Mouse (Mus musculus): ENCODE measurements around the gene Aqr.

Gene Aqr

DNA sequence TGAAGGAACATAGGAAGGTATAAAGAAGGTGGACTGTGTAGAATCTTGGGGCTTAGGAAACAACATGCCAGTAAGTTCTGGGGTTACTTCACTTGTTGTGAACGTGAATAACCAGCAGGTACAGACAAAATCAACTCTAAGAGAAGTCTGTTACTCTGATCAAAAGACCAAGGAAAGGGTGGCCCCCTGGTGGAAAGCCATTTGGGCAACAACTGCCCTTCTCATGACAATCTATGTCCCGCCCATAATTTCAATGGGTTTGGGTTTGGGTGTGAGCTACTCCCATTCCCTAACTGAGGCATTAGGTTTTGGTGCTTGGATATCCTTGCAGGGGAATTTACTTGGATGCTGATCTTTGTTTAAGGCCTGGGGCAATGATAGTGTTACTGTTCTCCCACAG lies 122.8 kb downstream of the Aqr start:
- no peak for DNase-seq (ENCODE audit: low spot score in 2 of 2)

DNA sequence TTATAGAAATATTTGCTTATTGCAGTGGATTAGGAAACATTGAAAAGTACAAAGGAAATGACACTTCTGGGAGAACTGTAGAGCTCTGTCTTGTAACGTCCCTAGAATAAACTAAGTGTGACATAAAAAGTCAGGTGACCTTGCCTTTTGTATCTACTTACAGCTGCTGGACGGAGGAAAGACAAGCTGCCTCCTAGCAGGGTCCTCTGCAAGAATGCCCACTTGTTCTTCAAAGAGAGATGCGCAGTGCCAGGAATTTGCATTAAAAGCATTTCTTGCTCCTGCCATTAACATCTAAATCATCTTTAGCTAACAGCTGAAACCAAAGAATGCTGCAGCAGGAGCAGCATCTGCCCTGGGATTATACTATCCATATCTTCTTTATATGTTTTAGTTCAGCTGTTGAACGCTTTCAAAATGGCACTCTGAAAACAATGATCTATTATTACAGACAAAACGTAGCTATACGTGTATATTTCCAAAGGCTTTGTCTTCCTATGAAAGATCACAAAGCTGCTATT lies 126.7 kb downstream of the Aqr start:
- DNase-seq (ENCODE audit: low spot score in 2 of 2), result no peak

DNA sequence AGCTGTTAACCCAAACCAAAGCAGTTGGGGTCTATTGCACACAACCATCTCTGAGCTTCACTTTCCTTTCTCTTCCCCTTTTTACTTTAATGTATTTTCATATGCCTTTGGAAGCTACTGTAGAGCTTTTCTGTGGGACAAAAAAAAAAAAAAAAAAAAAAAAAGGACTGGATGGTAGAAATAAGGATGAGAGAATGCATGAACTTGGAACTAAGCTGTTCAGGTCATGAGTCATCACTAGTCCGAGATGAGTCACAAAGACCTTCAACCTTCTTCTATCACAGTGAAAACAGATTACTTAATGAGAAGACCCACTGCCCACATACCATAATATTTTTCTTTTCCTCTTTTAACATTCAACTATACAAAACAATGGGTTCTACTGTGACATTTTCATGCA lies 127.2 kb downstream of the Aqr start:
- no peak for DNase-seq (ENCODE audit: low spot score in 2 of 2)

DNA sequence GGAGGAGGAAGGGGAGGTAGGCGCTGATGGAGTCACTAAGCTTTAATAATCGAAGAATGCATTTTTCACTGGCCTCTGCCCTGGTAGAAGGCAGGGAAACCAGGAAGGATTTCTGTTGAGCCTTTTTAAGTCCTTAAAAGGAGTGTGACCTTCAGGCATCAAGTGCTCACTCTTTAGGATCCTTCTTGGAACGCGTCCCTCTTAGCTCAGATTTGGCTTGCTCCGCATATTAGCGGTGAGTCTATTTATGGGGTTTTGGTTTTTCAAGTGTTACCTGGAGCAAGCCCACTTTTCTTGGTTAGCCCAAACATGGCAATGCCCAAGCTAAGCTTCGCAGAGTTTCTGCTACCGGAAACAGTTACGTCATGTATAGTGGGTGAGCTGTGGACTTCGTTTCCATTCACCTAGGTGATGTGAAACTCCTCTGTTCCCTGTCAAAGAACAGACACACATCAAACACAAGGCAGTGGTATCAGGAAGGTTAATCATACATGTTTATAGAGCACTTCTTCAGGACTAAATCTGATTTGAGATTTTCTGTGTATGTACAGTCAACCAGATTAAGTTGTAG lies 128.5 kb downstream of the Aqr start:
- no peak for DNase-seq (ENCODE audit: low spot score in 2 of 2)

DNA sequence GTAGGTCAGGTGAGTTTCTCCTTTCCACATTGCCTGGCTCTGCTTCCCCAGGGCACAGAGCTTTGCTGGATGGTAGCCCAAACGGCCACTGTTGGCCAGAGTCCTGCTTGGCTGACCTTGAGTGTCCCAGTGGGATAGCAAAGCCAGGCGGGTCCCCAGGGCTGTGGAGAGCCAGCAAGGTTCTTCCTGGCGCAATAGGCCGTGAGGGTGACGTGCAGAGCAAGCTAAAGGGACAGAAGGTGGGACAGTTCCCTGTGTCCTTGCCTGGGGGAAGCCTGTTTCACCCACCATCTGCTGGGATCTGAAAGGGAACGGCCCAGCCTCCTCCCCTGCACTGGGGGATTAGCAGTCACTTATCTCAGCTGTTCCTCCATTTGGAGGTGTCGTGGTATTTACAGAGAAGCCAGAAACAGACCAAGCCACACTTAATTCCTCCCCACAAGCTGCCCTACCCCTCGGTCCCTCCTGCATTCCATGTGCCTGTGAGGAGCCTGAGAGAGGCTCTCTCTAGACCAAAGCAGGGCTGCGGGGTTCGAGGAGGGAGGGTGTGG lies 129.4 kb downstream of the Aqr start:
- DNase-seq (ENCODE audit: low spot score in 2 of 2), result no peak

DNA sequence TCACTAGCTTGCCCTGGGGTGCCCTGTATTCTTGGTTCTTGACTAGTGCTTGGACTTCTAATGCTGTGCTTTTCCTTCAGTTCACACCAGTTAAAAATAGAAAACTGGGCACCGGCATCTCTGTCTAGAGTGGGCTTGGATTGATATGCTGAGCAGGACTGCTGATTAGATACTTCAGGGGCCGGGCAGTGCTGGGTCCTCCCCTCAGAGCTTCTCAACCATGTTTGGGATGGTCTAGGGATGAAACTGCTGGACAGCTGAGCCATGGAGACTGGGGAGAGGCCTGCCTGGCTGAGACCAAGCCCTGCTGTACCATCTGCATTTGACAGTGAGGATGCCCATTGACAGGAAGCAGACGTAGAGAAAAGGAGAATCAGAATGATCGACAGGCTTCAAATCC lies 132.7 kb downstream of the Aqr start:
- DNase-seq (ENCODE audit: low spot score in 2 of 2), result no peak

DNA sequence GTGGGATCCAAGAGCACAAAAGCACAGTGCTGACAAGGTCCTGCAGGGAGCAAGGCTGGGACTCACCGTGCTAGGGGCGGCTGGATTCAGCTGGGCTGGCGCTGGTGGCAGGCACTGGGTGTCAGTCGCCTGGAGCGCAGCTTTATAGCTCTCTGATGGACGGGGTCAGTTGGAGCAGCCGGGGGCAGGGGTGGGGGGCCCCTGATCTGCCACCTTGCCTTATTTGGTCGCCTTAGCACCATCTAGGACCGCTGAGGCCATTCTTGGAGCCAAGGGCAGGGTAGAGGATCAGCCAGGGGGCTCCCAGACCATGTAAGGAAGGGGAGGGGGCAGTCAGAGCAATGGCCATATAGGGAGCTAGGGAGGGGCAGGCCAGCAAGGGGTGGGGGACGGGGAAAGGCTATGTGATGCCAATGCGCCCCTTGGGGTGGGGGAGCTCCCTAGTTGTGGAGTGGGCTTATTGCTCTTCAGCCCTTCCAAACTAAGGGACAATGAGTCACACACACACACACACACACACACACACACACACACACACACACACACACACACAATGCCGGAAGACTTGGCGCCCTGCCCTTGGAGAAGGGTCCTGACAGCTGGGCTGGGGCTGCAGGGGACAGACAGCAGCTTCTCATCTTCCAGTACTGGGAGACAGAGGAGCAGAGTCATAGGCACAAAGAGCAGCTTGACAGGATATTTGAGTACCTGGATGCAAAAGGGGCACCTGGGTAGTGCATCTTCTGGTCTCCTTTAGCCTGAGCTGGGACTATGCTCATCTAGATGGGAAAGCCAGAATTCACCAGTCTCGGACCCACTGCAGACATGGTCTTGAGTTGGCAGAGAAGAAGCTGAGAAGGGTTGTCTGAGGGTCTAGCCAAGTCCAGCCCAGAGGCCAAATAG lies 133.9 kb downstream of the Aqr start, which contains the start of gene Actc1:
TSS of gene Actc1 (minus strand) at position 853 of the 903 bp plus-strand sequence.
- DNase-seq (ENCODE audit: low spot score in 2 of 2), result no peak

DNA sequence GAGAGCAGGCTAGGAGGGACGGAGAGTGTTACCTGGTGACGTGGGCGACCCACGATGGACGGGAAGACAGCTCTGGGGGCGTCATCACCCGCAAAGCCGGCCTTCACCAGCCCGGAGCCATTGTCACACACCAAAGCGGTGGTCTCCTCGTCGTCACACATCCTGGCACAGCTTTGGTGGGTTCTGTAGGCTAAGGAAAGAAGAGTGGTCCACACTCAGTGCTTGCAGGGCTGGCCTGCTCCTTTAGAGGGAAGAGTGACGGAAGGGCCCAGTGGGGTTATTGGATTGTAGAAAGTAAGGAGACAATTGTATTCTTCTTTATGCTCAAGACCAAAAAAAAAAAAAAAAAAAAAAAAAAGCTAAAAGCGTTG lies 135.0 kb downstream of the Aqr start:
- no peak for DNase-seq (ENCODE audit: low spot score in 2 of 2)

Measured in left cerebral cortex, adult 9 months (tissue).